Mouse (Mus musculus) heart, postnatal 4 days (tissue): Measurements from ENCODE around the gene Itgav. TPM values are rescaled to one million over a fixed set of nuclear protein-coding genes. Genes with fewer than 3 reads are reported as not detected.
"Not testable (repeated sequence)": the region's sequence is repeated elsewhere in the genome, so short reads cannot be mapped to it uniquely, and the experiment has no call there.

Experiments used
- DNase-seq: peaks from one replicate; pipeline ENCODE4 v3.0.0; 2021
- total RNA-seq, 2 experiments: library from RNA; stranded (reverse); gene quantifications; 2 replicates each; pipeline ENCODE4 v1.2.3; 2021

Itgav gene
- total RNA-seq, 2 experiments from 2014 or later = 57.2 to 64.7 TPM

- DNase-seq = not testable (repeated sequence)
Observed at GRCm38 (mm10) chr2:83713281-83713680, 10.9 kb upstream of the Itgav start.

GRCm38 (mm10) chr2:83713946-83714345, 10.3 kb upstream of the Itgav start:
- no peak for DNase-seq

DNA sequence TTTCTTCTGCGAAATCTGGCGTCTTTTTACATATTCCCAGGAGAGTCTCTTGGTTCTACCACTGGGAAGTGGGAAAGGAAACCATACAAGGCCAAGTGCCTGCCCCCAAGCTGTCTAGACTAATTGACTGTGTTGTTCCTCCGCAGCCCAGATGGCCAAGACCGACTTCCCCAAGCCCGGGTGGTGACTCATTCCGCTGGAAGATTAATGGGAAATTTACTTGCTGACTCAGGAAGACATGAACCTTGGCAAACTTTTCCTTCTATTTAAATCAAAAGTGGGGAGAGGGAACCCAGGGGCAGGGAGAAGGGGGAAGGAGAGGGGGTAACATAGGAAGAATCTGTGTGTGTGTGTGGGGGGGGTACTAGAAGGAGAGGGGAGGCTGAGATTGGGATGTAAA, 9.4 kb upstream of the Itgav start:
- DNase-seq = peak; percentile 80

DNA sequence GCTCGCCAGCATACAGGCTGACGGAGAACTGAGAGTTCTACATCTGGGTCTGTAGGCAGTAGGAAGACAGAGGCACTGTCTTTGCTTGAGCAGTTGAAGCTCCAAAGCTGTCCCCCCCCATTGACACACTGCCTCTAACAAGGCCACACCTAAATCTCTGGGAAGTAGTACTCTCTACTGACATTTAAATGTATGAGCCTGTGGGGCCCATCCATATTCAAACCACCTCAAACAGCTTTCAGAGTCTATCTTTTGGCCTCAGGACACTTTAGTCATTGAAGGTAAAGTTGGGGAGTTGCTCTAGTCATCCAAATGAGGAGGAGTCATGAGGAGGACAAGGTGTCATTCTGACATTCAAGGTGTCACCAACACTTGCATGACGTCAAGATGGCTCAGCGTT, 5.9 kb upstream of the Itgav start:
- no peak for DNase-seq

- no peak for DNase-seq
Observed at GRCm38 (mm10) chr2:83721635-83722034, 2.6 kb upstream of the Itgav start.

GRCm38 (mm10) chr2:83722936-83723335, 1.3 kb upstream of the Itgav start:
- no peak for DNase-seq

GRCm38 (mm10) chr2:83723346-83723745, 851 bp upstream of the Itgav start:
- no peak for DNase-seq

GRCm38 (mm10) chr2:83724827-83725730, 882 bp downstream of the Itgav start:
- peak; percentile 66 for DNase-seq

GRCm38 (mm10) chr2:83725796-83726195, 1.6 kb downstream of the Itgav start:
- no peak for DNase-seq

GRCm38 (mm10) chr2:83728238-83728682, 4.1 kb downstream of the Itgav start:
- no peak for DNase-seq

DNA sequence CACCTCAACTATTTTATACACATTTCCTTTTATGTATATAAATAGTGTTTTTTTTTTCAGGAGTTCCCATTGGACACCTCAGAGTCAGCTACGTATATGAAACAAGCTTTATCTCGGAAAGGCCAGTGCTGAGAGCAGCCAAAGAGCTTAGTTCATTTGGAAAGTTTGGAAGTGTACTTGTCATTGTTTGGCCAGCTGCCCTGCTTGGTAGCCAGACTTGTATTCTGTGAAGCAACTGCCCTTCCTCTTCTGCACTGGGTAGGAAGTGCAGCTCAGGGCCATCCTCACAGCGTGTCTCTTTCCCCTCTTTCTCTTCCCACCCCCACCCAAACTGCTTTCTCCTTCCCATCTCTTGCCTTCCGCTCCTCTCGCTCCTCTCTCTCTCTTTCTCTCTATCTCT, 5.1 kb downstream of the Itgav start:
- DNase-seq = peak; percentile 87

- DNase-seq = no peak
Observed at GRCm38 (mm10) chr2:83732896-83733295, 8.7 kb downstream of the Itgav start.

DNA sequence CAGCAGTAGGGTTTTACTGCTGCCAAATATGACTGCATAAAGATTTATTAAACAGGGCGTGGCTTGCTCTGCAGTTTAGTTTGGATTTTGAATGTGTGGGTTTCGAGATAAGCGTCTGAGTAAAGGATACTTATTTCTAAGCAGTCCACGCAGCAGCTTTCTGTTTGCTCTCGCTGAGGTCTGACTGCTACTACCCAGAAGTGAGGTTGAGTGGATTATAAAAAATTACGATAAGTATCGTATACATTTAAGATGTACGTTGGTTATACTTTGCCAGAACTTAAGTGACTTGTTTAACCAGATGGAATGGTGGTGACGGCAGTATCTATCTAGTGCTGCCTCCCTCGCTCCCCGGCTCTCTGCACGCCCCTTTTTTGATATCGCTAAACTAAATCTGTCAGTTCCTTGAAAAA, 9.8 kb downstream of the Itgav start:
- no peak for DNase-seq

DNA sequence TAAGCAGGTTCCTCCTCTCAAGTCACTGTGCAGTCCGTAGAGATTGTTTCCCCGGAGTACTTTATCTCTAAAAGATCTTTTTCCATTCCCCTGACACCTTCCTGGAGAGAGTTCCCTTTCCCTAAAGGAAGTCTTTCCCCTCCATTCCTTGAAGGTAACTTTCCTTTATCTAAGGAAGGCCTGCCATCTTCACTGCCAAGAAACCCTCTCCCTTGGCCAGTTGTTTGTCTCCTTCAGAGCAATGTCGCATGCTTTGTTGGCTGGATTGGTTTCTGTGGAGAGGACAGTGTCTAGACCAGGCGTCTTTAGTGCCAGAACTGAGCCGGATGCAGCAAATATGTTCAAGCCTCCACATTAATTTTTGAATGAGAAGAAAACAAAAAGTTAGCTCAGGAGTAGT, 11.1 kb downstream of the Itgav start:
- DNase-seq = no peak

GRCm38 (mm10) chr2:83736836-83737235, 12.6 kb downstream of the Itgav start:
- no peak for DNase-seq

DNA sequence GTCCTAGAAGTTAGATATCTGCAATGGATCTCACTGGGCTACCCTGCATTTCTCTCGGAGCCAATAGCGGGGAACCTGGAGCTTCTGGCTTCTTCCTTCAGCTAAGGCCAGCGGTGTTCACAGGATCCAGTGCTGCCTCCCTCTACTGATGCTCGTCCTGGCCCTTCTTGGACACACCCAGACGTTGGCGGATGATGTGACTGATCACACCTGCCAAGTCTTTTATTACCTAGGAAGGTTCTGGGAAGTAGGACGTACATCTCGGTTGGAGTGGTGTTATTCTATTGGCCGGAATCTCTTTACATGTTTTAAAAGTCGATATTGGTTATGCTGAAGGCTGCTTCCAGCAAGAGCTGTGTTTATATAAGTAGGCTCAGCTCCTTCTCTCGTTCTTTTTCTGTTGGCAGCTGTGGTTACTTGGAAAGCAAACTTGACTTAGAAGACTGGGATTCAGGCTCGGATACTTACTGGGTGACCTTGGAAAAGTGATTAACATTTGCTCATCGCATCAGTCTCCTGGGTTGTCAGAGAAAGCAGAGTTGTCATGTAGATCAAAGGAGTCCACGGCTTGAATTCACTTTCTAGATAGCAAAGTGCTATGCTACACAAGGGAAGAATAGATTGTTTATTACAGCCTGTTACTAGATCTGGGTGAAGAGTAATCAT, 14.5 kb downstream of the Itgav start:
- no peak for DNase-seq

DNA sequence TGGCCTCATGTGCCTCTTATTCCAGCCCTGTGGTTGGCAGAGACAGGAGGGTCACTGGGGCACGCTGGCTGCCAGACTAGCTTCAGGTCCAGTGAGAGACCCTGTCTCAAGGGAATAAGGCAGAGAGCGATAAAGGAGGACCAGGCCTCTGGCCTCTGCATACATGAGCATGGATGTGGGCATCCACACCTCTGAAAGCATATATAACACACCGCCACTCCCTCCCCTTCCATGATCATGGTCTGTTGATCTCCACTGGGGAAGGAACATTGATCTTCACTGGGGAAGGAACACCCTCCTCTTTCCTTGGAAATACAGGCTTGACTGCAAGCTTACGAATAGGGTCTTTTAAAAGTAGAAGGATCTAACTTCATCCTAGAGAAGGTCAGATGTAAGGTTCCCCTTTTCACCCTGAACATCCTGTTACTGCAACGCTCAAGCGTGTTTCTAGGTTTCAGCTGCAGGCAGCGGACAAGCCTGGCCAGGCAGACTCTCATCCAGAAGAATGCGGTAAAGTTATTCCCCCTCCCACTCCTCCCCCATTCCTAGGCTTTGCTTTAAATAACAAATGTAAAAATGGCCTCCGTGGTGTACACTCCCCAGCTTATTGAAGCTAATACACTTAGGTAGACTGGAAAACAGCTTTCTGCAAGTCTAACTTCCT, 15.4 kb downstream of the Itgav start:
- DNase-seq = no peak

DNA sequence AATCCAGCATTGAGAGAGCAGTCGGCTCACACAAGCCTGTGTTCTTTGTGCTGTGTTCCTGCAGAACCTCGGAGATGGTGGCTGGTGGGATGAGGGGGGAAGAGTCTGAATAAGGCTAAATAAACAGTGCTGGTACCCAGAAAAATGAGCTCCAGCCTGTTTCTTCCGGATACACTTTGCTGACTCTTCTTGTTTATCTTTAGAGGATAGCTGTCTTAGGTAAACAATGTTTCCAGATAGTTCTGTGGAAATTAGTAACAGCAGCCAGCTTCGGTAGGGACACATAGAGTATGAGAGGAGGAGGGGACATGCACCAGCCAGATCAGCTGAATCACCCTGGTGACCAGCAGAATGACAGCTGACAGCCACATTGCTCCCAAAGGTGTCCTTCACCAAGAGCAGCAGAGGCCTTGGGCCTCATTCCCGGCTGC, 16.4 kb downstream of the Itgav start:
- DNase-seq = no peak

DNA sequence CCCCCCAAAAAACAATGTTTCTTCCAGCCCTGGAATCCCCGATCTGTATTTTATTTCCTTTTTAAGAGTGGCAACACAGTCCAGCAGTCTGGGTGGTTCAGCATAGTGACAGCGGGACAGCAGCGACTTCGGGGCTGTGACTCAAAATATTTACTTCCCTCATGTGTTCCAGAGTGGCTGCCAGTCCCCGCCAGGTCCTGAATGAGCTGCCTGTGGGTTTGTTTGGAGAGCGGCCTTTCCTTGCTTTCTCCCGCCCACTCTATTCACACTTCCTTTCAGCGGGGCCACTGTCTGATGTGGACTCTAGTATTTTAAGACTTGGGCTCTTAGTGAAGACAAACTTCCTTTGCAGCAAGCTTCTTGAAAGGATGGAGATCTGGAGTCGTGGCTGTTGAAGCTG, 18.0 kb downstream of the Itgav start:
- DNase-seq = peak; percentile 44

DNA sequence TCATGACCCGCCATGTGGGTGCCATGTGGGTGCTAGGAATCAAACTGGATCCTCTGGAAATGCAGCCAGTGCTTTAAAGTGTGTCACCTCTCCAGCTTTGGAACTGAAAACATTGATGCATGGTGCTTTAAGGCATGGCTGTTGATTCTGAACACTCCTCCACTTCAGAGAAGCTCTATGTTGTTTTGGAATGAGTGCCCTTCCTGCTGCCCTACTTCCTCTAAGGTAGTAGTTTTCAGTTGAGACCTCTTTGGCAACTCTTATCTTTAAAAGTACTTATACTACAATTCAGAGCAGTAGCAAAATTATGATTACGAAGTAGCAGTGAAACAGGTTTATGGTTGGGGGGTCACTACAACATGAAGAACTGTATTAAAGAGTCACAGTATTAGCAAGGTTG, 18.6 kb downstream of the Itgav start:
- DNase-seq = no peak

- DNase-seq = no peak
Observed at GRCm38 (mm10) chr2:83744276-83744952, 20.2 kb downstream of the Itgav start.

GRCm38 (mm10) chr2:83745257-83745656, 21.1 kb downstream of the Itgav start:
- no peak for DNase-seq
